Comparison of ENCODE assay signal across 17 mouse cellular contexts in the genomic region with DNA sequence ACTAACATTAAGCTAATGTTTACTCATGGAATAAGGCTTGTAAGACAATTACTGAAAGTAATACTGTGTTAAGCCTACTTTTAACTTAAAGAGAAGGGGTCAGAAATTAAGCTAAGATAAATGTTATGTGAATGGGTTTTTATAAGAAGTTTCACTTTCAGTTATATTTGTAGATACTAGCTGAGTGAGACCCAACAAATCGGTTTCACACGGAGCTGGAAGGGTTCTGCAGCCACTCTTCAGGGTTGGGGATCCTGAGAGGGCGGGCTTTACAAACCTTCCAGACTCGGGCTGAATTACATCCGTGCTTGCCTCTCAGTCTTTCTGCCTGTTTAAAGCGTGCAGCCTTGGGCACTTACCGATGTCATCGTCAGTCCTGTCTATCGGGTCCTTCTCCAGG.
"Had no signal": no experiment of that assay in that cellular context is flagged by ENCODE, and none has a peak within 500 bp of the region (broad histone marks: within the 10 kb centered on the region; RNA-seq: fewer than 3 reads in every experiment).

No protein-coding gene starts in this region.

- H3K4me1 ChIP-seq: limb, embryonic 12.5 days; limb, embryonic 15.5 days; midbrain, embryonic 10.5 days had no signal

- ATAC-seq: liver, postnatal 0 days had no signal

- H3K27ac ChIP-seq: limb, embryonic 12.5 days; limb, embryonic 15.5 days; liver, embryonic 14.5 days; midbrain, embryonic 10.5 days had no signal

- H3K27me3 ChIP-seq: limb, embryonic 12.5 days; limb, embryonic 15.5 days had no signal

- H3K4me2 ChIP-seq: limb, embryonic 12.5 days; limb, embryonic 15.5 days; liver, embryonic 11.5 days; lung, embryonic 14.5 days had no signal

- H3K4me3 ChIP-seq: limb, embryonic 12.5 days; limb, embryonic 15.5 days; midbrain, embryonic 10.5 days had no signal

- H3K9me3 ChIP-seq: limb, embryonic 12.5 days; limb, embryonic 15.5 days; midbrain, embryonic 10.5 days had no signal

- DNase-seq: kidney, adult 9 months; kidney, postnatal 14 days; kidney, postnatal 4 days; left cerebral cortex, postnatal 4 days; liver, postnatal 0 days; lung, embryonic 14.5 days; lung, postnatal 10 days; lung, postnatal 4 days; midbrain, embryonic 14.5 days; thymus, adult 18-20 months; thymus, postnatal 14 days; thymus, postnatal 4 days had no signal

- H3K9ac ChIP-seq: limb, embryonic 12.5 days; limb, embryonic 15.5 days; liver, embryonic 14.5 days; liver, postnatal 0 days; lung, embryonic 14.5 days had no signal
